Mouse (Mus musculus) liver, embryonic 13.5 days (tissue): ENCODE measurements around the gene Agfg1. TPM values are rescaled to one million over a fixed set of nuclear protein-coding genes. Genes with fewer than 3 reads are reported as not detected.

Experiments used
- ATAC-seq: fragments of 200-750 bp; cut with Nextera tagmentation; 2 replicates; pipeline ENCODE4 v1.8.0; 2017; ENCODE audit warnings: low read depth, mild to moderate bottlenecking, moderate number of reproducible peaks, moderate library complexity
- DNase-seq: peaks from one replicate; pipeline ENCODE4 v3.0.0; 2022
- H3K27ac ChIP-seq: fragments of 300-500 bp; sonication (generic); 2 replicates; pipeline ENCODE4 v1.5.1; 2015; ENCODE audit warnings: moderate library complexity, mild to moderate bottlenecking, inconsistent platforms
- H3K27me3 ChIP-seq: fragments of 300-500 bp; sonication (generic); 2 replicates; pipeline ENCODE4 v1.6.1; 2015; ENCODE audit warnings: mild to moderate bottlenecking, inconsistent platforms
- H3K36me3 ChIP-seq: fragments of 300-500 bp; sonication (generic); 2 replicates; pipeline ENCODE4 v1.6.1; 2015; ENCODE audit warnings: mild to moderate bottlenecking, inconsistent platforms
- H3K4me1 ChIP-seq: fragments of 300-500 bp; sonication (generic); replicated peaks from 2 replicates; pipeline ENCODE4 v1.6.1; 2015; ENCODE audit warnings: inconsistent platforms
- H3K4me2 ChIP-seq: fragments of 300-500 bp; sonication (generic); 2 replicates; pipeline ENCODE4 v1.6.1; 2015; ENCODE audit warnings: inconsistent platforms, mild to moderate bottlenecking, moderate library complexity
- H3K4me3 ChIP-seq: fragments of 300-500 bp; sonication (generic); replicated peaks from 2 replicates; pipeline ENCODE4 v1.5.1; 2015; ENCODE audit warnings: mild to moderate bottlenecking, inconsistent platforms
- H3K9ac ChIP-seq: fragments of 300-500 bp; sonication (generic); 2 replicates; pipeline ENCODE4 v1.6.1; 2015; ENCODE audit warnings: mild to moderate bottlenecking, inconsistent platforms
- H3K9me3 ChIP-seq: fragments of 300-500 bp; sonication (generic); replicated peaks from 2 replicates; pipeline ENCODE4 v1.6.1; 2016; ENCODE audit warnings: inconsistent platforms
- WGBS: fragments of 180-500 bp; shearing (Covaris S2); methylation state at CpG from one replicate; pipeline ENCODE4 v1.1.7; 2015; ENCODE audit not compliant: insufficient replicate concordance; 5-methylcytosine and 5-hydroxymethylcytosine counted together
- polyA plus RNA-seq: library from polyadenylated mRNA; unstranded; fragments of >200 nt; fragmentation: Nextera tagmentation; extraction: Ambion mirVana; gene quantifications from 2 replicates; pipeline ENCODE4 v1.2.1, GENCODE M21; 2015

Gene Agfg1
- polyA plus RNA-seq, 1 experiment from 2014 or later: 47.2 TPM

DNA sequence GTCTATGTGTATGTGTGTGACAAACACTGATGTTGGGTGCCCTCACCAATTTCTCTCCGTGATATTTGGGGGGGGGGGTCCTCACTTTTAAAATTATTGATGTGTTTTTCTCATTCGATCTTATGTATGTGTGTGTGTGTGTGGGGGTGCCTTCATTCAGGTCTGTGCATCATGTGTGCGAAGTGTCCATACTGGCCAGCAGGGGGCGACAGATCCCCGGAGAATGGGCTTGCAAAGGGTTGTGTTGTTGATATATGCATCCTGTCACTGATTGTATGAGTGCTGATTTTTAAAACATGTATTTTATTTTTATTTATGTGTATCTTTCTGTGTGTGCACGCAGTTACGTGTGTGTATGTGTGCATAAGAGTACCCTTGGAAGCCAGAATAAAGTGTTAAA lies 35.7 kb upstream of the Agfg1 start:
- Histone ChIP-seq H3K9ac (no peak overlapping the region), H3K27ac (peak overlapping the region; percentile 51; the same call in 1 of the 2 replicates), H3K4me3 (no peak overlapping the region), H3K27me3 (peaks cover 4% of the 10 kb centered on the region; the same call in 1 of the 2 replicates), H3K36me3 (no peaks in the 10 kb centered on the region), H3K9me3 (no peaks in the 10 kb centered on the region), H3K4me2 (no peak overlapping the region), H3K4me1 (peaks cover 9% of the 10 kb centered on the region)
- 52% methylated on average over 7 of the region's 7 CpGs for WGBS
- ATAC-seq: peak; percentile 84
- peak; percentile 52 for DNase-seq

DNA sequence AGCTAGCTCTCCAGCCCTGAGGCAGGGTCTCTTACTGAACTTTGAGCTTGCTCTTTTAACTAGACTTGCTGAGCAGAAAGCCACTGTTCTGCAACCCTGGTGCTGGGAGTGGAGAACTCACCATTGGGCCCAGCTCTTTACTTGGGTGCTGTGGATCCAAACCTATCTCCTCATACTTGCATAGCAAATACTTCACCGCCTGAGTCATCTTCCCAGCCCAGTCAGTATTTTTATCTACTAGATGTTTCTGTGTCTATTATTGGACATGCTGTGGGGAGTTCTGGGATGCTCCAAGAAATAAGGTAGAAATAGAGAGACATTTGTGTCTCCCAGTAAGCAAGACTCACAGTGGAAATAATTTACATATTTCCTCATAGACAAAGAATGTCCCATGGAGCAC lies 35.2 kb upstream of the Agfg1 start:
- no peaks in the 10 kb centered on the region for H3K9me3 ChIP-seq
- H3K27ac ChIP-seq: peak overlapping the region; percentile 51
- peaks cover 9% of the 10 kb centered on the region for H3K4me1 ChIP-seq
- WGBS: 82% methylated on average over 1 of the region's 1 CpGs
- H3K36me3 ChIP-seq: no peaks in the 10 kb centered on the region
- H3K27me3 ChIP-seq: peaks cover 4% of the 10 kb centered on the region; the same call in 1 of the 2 replicates
- DNase-seq (no peak), ATAC-seq (peak; percentile 73)
- H3K9ac ChIP-seq: 0 out of 2 replicates have a peak overlapping the region, but pooled peaks have one; percentile 24
- no peak overlapping the region for H3K4me2 ChIP-seq
- H3K4me3 ChIP-seq: no peak overlapping the region

GRCm38 (mm10) chr1:82806391-82806790 lies 32.9 kb upstream of the Agfg1 start:
- 80% methylated on average over 8 of the region's 8 CpGs for WGBS
- ATAC-seq: no peak
- DNase-seq: no peak

GRCm38 (mm10) chr1:82807206-82807605 lies 32.1 kb upstream of the Agfg1 start:
- DNase-seq (no peak), ATAC-seq (no peak)
- H3K9ac ChIP-seq: no peak overlapping the region
- H3K4me3 ChIP-seq: no peak overlapping the region
- H3K9me3 ChIP-seq: no peaks in the 10 kb centered on the region
- no peaks in the 10 kb centered on the region for H3K27me3 ChIP-seq
- WGBS: 75% methylated on average over 7 of the region's 7 CpGs
- H3K36me3 ChIP-seq: no peaks in the 10 kb centered on the region
- no peak overlapping the region for H3K27ac ChIP-seq
- no peak overlapping the region for H3K4me2 ChIP-seq
- peaks cover 22% of the 10 kb centered on the region for H3K4me1 ChIP-seq

More at GRCm38 (mm10) chr1:82806391-82806790, 32.9 kb upstream of the Agfg1 start:
- H3K4me3 ChIP-seq: no peak overlapping the region
- peaks cover 4% of the 10 kb centered on the region; the same call in 1 of the 2 replicates for H3K27me3 ChIP-seq
- no peaks in the 10 kb centered on the region for H3K36me3 ChIP-seq
- H3K4me2 ChIP-seq: no peak overlapping the region
- peaks cover 16% of the 10 kb centered on the region for H3K4me1 ChIP-seq
- H3K9ac ChIP-seq: no peak overlapping the region
- H3K27ac ChIP-seq: peak overlapping the region; percentile 41
- no peaks in the 10 kb centered on the region for H3K9me3 ChIP-seq

GRCm38 (mm10) chr1:82808564-82808963 lies 30.7 kb upstream of the Agfg1 start:
- H3K27me3 ChIP-seq: no peaks in the 10 kb centered on the region
- H3K27ac ChIP-seq: peak overlapping the region; percentile 53
- ATAC-seq: no peak
- H3K9me3 ChIP-seq: no peaks in the 10 kb centered on the region
- H3K4me3 ChIP-seq: no peak overlapping the region
- no peak overlapping the region for H3K4me2 ChIP-seq
- H3K36me3 ChIP-seq: no peaks in the 10 kb centered on the region
- H3K4me1 ChIP-seq: peaks cover 32% of the 10 kb centered on the region
- no peak for DNase-seq
- WGBS: 68% methylated on average over 3 of the region's 3 CpGs
- peak overlapping the region; percentile 35; the same call in 1 of the 2 replicates for H3K9ac ChIP-seq

GRCm38 (mm10) chr1:82811766-82812165 lies 27.5 kb upstream of the Agfg1 start:
- Histone ChIP-seq H3K36me3 (no peaks in the 10 kb centered on the region), H3K27ac (peak overlapping the region; percentile 7), H3K27me3 (no peaks in the 10 kb centered on the region), H3K4me3 (no peak overlapping the region), H3K9me3 (no peaks in the 10 kb centered on the region), H3K9ac (peak overlapping the region; percentile 39; the same call in 1 of the 2 replicates), H3K4me1 (peaks cover 55% of the 10 kb centered on the region), H3K4me2 (no peak overlapping the region)
- DNase-seq (no peak), ATAC-seq (no peak)
- 58% methylated on average over 1 of the region's 1 CpGs for WGBS

- Histone ChIP-seq H3K4me3 (peak overlapping the region; percentile 25), H3K4me1 (peaks cover 87% of the 10 kb centered on the region)
- 13% methylated on average over 17 of the region's 17 CpGs for WGBS
Observed at GRCm38 (mm10) chr1:82815941-82816716, 23.2 kb upstream of the Agfg1 start.

GRCm38 (mm10) chr1:82819366-82819765 lies 19.9 kb upstream of the Agfg1 start:
- peak overlapping the region; percentile 70 for H3K9ac ChIP-seq

More at GRCm38 (mm10) chr1:82815941-82816716, 23.2 kb upstream of the Agfg1 start:
- peak overlapping the region; percentile 58 for H3K4me2 ChIP-seq
- H3K9me3 ChIP-seq: no peaks in the 10 kb centered on the region
- DNase-seq: peak; percentile 93
- ATAC-seq: peak; percentile 94
- H3K27me3 ChIP-seq: no peaks in the 10 kb centered on the region
- peak overlapping the region; percentile 96 for H3K27ac ChIP-seq
- H3K9ac ChIP-seq: peak overlapping the region; percentile 71
- no peaks in the 10 kb centered on the region for H3K36me3 ChIP-seq

DNA sequence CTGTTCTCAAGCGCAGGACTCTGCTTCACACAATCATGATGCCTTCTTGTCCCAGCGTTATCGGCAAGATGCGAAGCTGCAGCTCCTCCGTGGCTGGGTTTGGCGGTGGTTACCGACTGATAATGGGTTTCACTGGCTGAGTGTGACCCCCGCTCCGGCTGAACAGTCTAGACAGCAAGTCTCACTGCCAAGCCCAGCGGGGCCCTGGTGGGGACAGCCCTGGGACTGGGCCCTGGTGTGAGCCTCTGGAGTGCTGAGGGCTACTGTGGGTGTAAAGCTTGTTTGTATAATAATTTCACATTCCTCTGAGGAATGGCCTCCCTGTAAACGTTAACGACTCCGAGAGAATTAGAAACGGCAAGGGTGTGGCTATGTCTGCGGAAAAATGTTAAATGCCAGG lies 19.1 kb upstream of the Agfg1 start:
- ATAC-seq (peak; percentile 74), DNase-seq (peak; percentile 87)
- Histone ChIP-seq H3K4me2 (peak overlapping the region; percentile 61), H3K27me3 (no peaks in the 10 kb centered on the region), H3K9ac (peak overlapping the region; percentile 70), H3K4me1 (peaks cover 93% of the 10 kb centered on the region), H3K36me3 (no peaks in the 10 kb centered on the region), H3K4me3 (peak overlapping the region; percentile 44), H3K27ac (peak overlapping the region; percentile 94), H3K9me3 (no peaks in the 10 kb centered on the region)
- 26% methylated on average over 15 of the region's 15 CpGs for WGBS

More at GRCm38 (mm10) chr1:82819366-82819765, 19.9 kb upstream of the Agfg1 start:
- H3K4me2 ChIP-seq: peak overlapping the region; percentile 61
- H3K9me3 ChIP-seq: no peaks in the 10 kb centered on the region
- H3K27me3 ChIP-seq: no peaks in the 10 kb centered on the region
- no peaks in the 10 kb centered on the region for H3K36me3 ChIP-seq
- 45% methylated on average over 10 of the region's 10 CpGs for WGBS
- H3K27ac ChIP-seq: peak overlapping the region; percentile 94
- no peak for DNase-seq
- no peak overlapping the region for H3K4me3 ChIP-seq
- no peak for ATAC-seq
- peaks cover 93% of the 10 kb centered on the region for H3K4me1 ChIP-seq

- peak overlapping the region; percentile 94 for H3K27ac ChIP-seq
- no peaks in the 10 kb centered on the region for H3K9me3 ChIP-seq
- no peaks in the 10 kb centered on the region for H3K36me3 ChIP-seq
- H3K27me3 ChIP-seq: no peaks in the 10 kb centered on the region
- 63% methylated on average over 3 of the region's 3 CpGs for WGBS
- DNase-seq (no peak), ATAC-seq (no peak)
- H3K4me1 ChIP-seq: peaks cover 92% of the 10 kb centered on the region
- peak overlapping the region; percentile 44 for H3K4me3 ChIP-seq
- peak overlapping the region; percentile 70 for H3K9ac ChIP-seq
- peak overlapping the region; percentile 61 for H3K4me2 ChIP-seq
Observed at GRCm38 (mm10) chr1:82820626-82821186, 18.6 kb upstream of the Agfg1 start.

GRCm38 (mm10) chr1:82821846-82822245 lies 17.4 kb upstream of the Agfg1 start:
- H3K27me3 ChIP-seq: no peaks in the 10 kb centered on the region
- peaks cover 92% of the 10 kb centered on the region for H3K4me1 ChIP-seq
- H3K9ac ChIP-seq: peak overlapping the region; percentile 56
- no peak overlapping the region for H3K4me2 ChIP-seq
- no peak for ATAC-seq
- H3K27ac ChIP-seq: peak overlapping the region; percentile 79
- WGBS: 79% methylated on average over 3 of the region's 3 CpGs
- no peaks in the 10 kb centered on the region for H3K9me3 ChIP-seq
- DNase-seq: no peak
- H3K4me3 ChIP-seq: no peak overlapping the region
- no peaks in the 10 kb centered on the region for H3K36me3 ChIP-seq
